Mouse (Mus musculus) brain, embryonic 18.5 days (tissue): Measurements from ENCODE around the gene Gabbr2.
"Not testable (repeated sequence)": the region's sequence is repeated elsewhere in the genome, so short reads cannot be mapped to it uniquely, and the experiment has no call there.

Source experiments
- DNase-seq: peaks from one replicate; pipeline ENCODE4 v3.0.0-alpha.2; 2012; ENCODE audit warnings: low read depth, low spot score

Gabbr2 gene

GRCm38 (mm10) chr4:46658946-46659345 lies 332.7 kb downstream of the Gabbr2 start:
- no peak for DNase-seq

DNA sequence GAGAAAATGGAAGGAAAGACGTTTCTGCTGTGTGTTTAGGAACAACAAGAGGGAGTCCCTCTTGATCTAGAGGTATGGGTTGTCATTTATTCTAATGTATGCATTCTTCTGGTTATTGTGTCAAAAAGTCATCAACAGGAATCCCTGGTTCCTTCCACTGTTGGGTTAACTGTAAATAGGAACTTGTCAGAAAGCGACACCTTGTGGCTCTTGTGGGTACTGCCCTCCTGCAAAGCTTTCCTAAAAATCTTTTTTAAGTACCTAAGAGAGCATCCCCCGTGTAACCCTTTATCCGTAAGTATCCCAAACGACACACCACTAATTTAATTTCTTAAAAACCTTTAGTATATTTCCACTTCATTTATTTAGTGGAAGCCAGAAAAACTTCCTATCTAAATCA lies 334.6 kb downstream of the Gabbr2 start:
- DNase-seq, result peak; percentile 42

DNA sequence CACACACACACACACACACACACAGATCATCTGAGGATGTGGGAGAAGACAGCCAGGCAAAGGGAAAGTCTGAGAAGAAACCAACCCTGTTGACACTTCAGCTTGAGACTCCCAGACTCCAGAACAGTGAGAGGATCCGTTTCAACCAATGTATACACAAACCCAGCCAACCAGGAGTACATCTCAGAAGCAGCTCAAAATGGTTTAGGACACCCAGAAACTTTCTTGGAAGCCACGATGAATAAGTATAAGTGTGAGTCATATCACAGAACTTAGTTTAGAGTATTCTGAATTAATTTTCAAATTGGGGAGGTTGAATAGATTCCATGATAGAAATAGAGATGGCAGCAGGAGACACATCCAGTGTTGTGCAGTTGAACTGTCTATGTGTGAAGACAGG lies 335.7 kb downstream of the Gabbr2 start:
- no peak for DNase-seq

DNA sequence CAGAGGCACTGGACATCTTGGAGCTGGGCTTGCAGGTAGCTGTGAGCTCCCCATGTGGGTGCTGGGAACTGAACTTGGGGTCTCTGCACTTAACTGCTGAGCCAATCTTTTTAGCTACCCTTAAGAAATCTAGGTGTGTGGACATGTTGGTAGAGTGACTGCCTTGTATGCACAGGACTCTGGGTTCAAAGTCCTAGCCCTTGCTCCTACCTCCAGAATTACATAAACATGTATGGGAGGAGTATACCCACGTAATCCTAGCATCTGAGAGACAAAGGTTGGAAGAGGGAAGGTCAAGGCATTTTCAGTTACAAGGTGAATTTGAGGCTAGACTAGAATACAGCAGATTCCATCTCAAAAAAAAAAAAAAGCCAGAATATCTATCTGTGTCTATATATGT lies 336.4 kb downstream of the Gabbr2 start:
- no peak for DNase-seq

DNA sequence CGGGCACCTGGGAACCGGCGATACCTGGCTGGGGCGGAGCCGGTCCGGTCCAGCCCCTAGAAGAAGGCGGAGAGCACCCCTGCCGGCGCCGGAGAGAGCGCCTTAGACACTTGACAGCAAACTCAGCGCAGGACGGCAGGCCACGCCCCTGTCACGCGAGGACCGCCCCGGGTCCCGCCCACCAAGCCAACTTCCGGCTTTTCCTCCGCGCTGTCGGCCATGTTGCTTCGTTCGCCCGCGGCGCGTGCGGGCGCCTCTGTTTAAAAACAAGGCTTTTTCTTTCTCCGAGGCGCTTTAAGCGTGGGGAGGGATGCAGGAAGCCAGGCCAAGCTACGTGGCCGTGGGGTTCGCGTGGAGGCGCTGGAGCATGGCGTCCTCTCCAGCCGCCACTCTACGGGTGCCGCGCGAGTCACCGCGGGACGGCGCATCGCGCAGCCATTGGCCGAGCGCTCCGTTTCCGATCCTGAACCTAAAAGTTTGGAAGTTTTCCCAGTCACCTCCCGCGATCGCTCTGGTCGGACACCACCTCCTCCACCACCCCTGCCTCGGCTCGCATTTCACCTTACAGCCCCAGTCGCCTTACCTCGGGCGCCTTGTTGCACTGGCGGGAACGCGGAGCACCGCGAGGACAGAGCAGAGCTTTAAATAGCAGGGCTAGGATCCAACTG lies 341.5 kb downstream of the Gabbr2 start, which contains the start of gene Tbc1d2:
Gene Tbc1d2 (minus strand): TSS at position 124 of the 668 bp plus-strand sequence.
- peak; percentile 76 for DNase-seq

DNA sequence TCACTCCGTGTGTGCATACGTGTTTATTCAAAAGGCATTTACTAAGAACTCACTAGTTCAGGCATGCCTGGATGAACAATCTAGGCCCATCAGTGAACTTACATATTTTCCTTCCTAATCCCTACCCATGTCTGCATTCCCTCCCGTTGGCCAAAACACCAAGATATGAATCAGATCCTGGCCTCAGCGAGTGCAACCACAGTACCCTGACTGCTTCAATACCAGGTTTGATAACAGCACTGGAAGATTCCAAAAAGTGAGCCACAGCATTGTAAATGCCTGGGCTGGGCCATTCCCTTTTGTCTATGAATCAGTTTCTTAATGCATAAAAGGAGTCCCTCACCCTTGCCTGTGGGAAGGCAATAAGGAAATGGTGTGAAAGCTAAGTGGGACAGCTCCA lies 342.5 kb downstream of the Gabbr2 start:
- no peak for DNase-seq

GRCm38 (mm10) chr4:46643676-46644112 lies 348.0 kb downstream of the Gabbr2 start:
- no peak for DNase-seq

DNA sequence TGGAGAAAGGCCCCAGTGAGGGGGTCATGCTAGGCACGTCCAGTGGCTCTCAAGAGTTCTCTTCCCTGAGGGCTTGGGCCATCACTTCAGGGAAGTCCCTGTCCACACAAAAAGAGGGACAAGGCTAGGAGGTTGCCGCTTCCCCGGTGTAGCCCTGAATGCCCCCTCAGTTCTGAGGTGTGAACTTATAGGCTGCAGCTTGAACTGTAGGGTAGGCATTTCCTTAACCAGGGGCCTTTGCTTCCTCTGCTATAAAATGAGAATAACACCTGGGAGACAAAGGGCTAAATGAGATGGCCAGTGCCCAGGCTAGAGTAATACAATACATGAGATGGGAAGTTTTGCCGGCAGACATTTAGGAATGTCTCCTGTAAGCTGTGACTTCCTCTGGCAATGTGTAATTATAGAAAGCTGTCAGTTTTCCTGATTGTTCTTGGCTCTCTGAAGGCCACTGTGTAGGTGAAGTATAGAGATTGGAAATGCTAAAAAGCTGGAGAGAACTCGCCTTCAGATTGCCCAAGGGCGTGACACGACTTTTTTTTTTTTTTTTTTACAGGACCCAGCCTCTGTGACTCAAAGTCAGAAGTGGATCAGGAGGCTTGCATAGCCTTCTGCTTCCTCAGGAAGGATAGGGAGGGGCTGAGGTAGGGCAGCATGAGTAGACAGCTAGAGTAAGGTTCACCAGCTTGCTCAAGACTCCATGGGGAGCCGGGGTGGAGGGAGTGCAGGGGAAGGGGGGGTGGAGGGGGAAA lies 348.6 kb downstream of the Gabbr2 start:
- no peak for DNase-seq

DNA sequence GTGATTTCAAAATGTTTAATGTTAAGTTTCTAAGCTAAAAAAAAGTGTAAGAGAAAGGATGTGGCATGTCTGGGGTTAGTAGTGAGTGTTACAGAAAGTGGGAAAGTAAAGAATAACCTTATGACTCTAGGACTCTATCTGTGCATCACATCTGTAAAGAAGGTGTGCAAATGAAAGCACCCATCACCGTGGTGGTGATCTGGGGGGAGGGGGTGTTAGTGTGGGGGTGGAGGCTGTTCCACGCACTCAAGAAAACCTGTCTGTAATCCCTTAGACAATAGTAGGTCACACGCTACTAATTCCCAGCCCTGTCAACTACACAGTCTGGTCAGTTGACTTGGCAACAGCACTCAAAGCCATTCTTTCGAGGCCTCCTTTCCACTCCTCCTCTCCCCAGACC lies 350.4 kb downstream of the Gabbr2 start:
- DNase-seq, result no peak

- DNase-seq, result no peak
Observed at GRCm38 (mm10) chr4:46639866-46640265, 351.8 kb downstream of the Gabbr2 start.

- not testable (repeated sequence) for DNase-seq
Observed at GRCm38 (mm10) chr4:46637250-46637649, 354.4 kb downstream of the Gabbr2 start.

DNA sequence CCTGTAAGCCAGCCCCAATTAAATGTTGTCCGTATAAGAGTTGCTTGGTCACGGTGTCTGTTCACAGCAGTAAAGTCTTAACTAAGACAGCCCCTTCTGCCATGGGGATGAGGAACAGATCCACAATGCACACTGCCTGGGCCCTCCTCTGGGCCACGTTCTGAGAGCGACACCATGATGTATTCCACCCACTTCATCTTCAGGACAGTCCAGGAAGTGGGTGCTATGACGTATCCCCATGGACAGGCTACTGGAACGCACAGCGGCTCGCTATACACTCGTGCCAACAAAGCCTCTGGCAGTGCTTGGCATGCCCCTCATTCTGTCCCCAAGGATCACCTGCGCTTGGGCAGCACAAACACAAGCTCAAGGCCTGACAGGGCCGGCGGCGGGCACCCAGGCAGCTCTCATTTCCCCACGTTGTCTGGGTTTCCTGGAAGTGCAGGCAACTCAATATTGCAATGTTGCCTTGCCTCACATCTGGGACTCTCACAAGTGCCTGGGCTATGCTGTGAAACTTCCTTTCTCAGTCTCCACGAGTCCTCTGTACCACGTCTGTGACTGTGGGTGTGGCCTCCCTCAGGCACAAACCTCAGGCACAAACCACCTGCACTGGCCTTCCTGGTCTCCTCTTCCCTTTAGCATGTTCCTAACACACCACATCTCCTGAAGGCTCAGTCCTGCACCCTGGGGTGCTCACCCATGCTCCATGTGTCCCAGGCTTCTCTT lies 355.8 kb downstream of the Gabbr2 start:
- DNase-seq, result no peak

GRCm38 (mm10) chr4:46634881-46635280 lies 356.8 kb downstream of the Gabbr2 start:
- DNase-seq, result no peak

- DNase-seq, result not testable (repeated sequence)
Observed at GRCm38 (mm10) chr4:46633565-46633964, 358.1 kb downstream of the Gabbr2 start.

GRCm38 (mm10) chr4:46632465-46632864 lies 359.2 kb downstream of the Gabbr2 start:
- DNase-seq, result no peak

DNA sequence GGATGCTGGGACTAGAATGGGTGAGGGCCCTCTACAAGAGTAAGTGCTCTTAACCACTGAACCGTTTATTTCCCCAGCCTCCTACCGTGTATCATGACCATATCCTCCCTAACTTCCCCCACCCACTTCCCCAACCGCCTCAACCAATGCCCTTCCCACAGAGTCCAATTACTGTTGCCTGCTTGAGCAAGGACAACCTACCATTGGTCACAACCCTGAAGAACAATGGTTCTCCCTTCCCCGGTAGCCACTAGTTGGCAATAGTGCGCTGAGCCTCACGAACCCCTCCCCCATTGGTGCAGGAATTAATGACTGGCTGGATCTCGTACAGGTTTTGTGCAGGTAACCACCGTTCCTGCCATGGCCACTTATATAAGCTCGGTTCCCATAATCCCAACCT lies 361.3 kb downstream of the Gabbr2 start:
- no peak for DNase-seq

- no peak for DNase-seq
Observed at GRCm38 (mm10) chr4:46628873-46629272, 362.8 kb downstream of the Gabbr2 start.

DNA sequence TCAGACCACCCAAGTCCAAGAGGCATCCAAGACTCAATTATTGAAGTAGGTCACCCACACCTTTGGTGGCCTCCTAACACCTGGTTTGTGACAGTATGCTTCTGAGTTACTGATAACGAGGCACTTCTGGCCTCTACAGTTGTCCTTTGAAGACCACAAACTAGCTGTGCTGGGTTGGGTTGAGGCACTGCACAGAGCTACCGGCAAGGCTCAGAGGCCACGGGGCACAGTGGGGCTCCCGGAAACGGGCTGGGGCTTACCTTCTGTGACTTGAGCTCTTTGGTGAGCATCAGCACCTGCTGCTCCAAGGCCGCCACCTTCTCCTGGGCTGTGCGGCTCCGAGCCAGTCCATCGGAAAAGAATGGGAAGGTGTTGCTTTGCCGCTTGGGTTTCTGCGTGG lies 363.6 kb downstream of the Gabbr2 start:
- no peak for DNase-seq

- DNase-seq, result no peak
Observed at GRCm38 (mm10) chr4:46625101-46625500, 366.6 kb downstream of the Gabbr2 start.

DNA sequence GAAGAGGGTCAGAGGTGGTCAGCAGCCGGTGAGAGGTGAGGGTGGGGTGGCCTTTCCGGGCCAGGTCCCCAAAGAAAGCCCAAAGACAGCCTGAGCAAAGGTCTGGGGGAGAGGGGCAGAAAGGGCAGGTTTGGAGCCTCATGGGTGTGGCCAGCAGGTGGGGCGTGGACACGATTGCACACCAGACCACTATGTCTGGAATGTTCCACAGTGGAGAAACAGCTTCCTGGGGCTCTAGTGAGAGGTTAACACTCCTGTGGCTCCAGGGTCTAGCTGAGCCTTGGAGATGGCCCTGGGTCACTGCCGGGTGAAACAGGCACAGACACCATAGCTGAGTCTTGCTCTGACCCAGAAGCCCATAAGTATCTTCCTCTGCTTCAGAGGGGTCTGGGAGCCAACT lies 368.7 kb downstream of the Gabbr2 start:
- DNase-seq, result no peak

DNA sequence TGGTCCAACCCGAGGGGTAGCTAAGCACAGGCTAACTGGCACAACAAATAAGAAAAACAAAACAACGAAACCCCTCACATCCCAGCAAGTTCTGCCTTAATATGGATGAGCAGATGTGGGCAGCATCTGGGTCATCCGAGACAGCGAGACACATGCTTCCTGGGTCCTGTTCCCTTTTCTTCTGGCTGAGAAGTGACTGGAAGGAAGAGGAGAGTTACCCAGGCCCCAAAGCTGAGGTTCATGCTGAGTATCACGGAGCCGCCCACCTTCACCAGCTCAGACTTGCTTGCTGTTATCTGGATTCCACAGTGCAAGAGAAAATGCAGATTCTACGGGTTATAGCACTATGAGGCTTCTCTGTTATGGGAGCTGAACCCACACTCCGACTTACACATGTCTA lies 370.7 kb downstream of the Gabbr2 start:
- DNase-seq, result no peak

- DNase-seq, result no peak
Observed at GRCm38 (mm10) chr4:46620330-46620729, 371.3 kb downstream of the Gabbr2 start.
